Mouse (Mus musculus) ZHBTc4 (cell line): ENCODE measurements at regions not wholly inside any gene's neighbourhood (a gene's known extent, or its start where the extent isn't known, plus 50 kb on each side); places are given as distances from the start of the nearest gene placed in this dataset.

Experiments
- DNase-seq: peaks from one replicate; pipeline ENCODE4 v3.0.0-alpha.2; 2011; ENCODE audit warnings: low read depth, low spot score

GRCm38 (mm10) chr3:51087076-51087475 is 137.2 kb upstream of the Noct start:
- DNase-seq = peak; percentile 50

GRCm38 (mm10) chr3:51089036-51089669 is 135.1 kb upstream of the Noct start:
- no peak for DNase-seq

- DNase-seq = no peak
These were observed 132.8 kb upstream of the Noct start for GRCm38 (mm10) chr3:51091478-51091877.

- no peak for DNase-seq
These were observed 131.9 kb upstream of the Noct start for GRCm38 (mm10) chr3:51092079-51093028.

GRCm38 (mm10) chr3:51095847-51096447 is 128.3 kb upstream of the Noct start:
- no peak for DNase-seq

GRCm38 (mm10) chr3:51096545-51096944 is 127.7 kb upstream of the Noct start:
- DNase-seq = no peak

GRCm38 (mm10) chr3:51097362-51097761 is 126.9 kb upstream of the Noct start:
- DNase-seq = no peak

- no peak for DNase-seq
These were observed 124.3 kb upstream of the Noct start for GRCm38 (mm10) chr3:51099966-51100365.

- no peak for DNase-seq
These were observed 115.5 kb upstream of the Noct start for GRCm38 (mm10) chr3:51108639-51109202.

GRCm38 (mm10) chr3:51111241-51111640 is 113.0 kb upstream of the Noct start:
- no peak for DNase-seq

GRCm38 (mm10) chr3:51112351-51112750 is 111.9 kb upstream of the Noct start:
- DNase-seq = no peak

GRCm38 (mm10) chr3:51115921-51116320 is 108.3 kb upstream of the Noct start:
- peak; percentile 67 for DNase-seq

GRCm38 (mm10) chr3:51118706-51119105 is 105.5 kb upstream of the Noct start:
- DNase-seq = no peak

- no peak for DNase-seq
These were observed 103.7 kb upstream of the Noct start for GRCm38 (mm10) chr3:51120522-51120921.

GRCm38 (mm10) chr3:51121703-51122540 is 102.3 kb upstream of the Noct start:
- peak; percentile 74 for DNase-seq

GRCm38 (mm10) chr3:51122541-51122935 is 101.7 kb upstream of the Noct start:
- DNase-seq = no peak

GRCm38 (mm10) chr3:51127875-51128274 is 96.4 kb upstream of the Noct start:
- peak; percentile 79 for DNase-seq

- peak; percentile 92 for DNase-seq
These were observed 95.6 kb upstream of the Noct start for GRCm38 (mm10) chr3:51128491-51129155.

GRCm38 (mm10) chr3:51130709-51131108 is 93.5 kb upstream of the Noct start:
- no peak for DNase-seq

- DNase-seq = no peak
These were observed 92.9 kb upstream of the Noct start for GRCm38 (mm10) chr3:51131341-51131740.

GRCm38 (mm10) chr3:51132736-51133135 is 91.5 kb upstream of the Noct start:
- no peak for DNase-seq
